Mouse (Mus musculus): ENCODE measurements at regions not wholly inside any gene's neighbourhood (a gene's known extent, or its start where the extent isn't known, plus 50 kb on each side); places are given as distances from the start of the nearest gene placed in this dataset.

GRCm38 (mm10) chr14:101382838-101383237 is 182.7 kb upstream of the Prr30 start:
- no peak for DNase-seq (ENCODE audit: low spot score)
- Histone ChIP-seq H3K4me1 (replicated peaks; ENCODE audit: control insufficient read depth, insufficient read depth, low read length) (no peaks in the 10 kb centered on the region), H3K27me3 (replicated peaks; ENCODE audit: control insufficient read depth, insufficient read depth, low read length) (no peaks in the 10 kb centered on the region), H3K36me3 (ENCODE audit: control insufficient read depth, insufficient read depth, low read length) (no peaks in the 10 kb centered on the region), H3K4me3 (ENCODE audit: low read depth, low read length) (no peak overlapping the region), H3K27ac (ENCODE audit: low read depth, low read length) (no peak overlapping the region), H3K4me2 (no peak overlapping the region), H3K9me3 (ENCODE audit: control insufficient read depth, low read length) (no peaks in the 10 kb centered on the region), H3K9ac (ENCODE audit: low read depth, low read length) (no peak overlapping the region)
- 76% methylated on average over 6 of the region's 6 CpGs for WGBS
- ATAC-seq (replicated peaks; ENCODE audit: low FRiP score), result no peak

- H3K27me3 ChIP-seq (replicated peaks; ENCODE audit: control insufficient read depth, insufficient read depth, low read length), result no peaks in the 10 kb centered on the region
- 66% methylated on average over 2 of the region's 2 CpGs for WGBS
- DNase-seq (ENCODE audit: low spot score), result no peak
Observed at GRCm38 (mm10) chr14:101381943-101382342, 181.8 kb upstream of the Prr30 start.

GRCm38 (mm10) chr14:101379663-101380006 is 179.5 kb upstream of the Prr30 start:
- H3K4me2 ChIP-seq, result no peak overlapping the region
- H3K36me3 ChIP-seq (ENCODE audit: control insufficient read depth, insufficient read depth, low read length), result no peaks in the 10 kb centered on the region

More at GRCm38 (mm10) chr14:101381943-101382342, 181.8 kb upstream of the Prr30 start:
- H3K4me3 ChIP-seq (ENCODE audit: low read depth, low read length), result no peak overlapping the region
- no peak overlapping the region for H3K27ac ChIP-seq (ENCODE audit: low read depth, low read length)
- H3K9me3 ChIP-seq (ENCODE audit: control insufficient read depth, low read length), result no peaks in the 10 kb centered on the region
- no peaks in the 10 kb centered on the region for H3K36me3 ChIP-seq (ENCODE audit: control insufficient read depth, insufficient read depth, low read length)
- no peak for ATAC-seq (replicated peaks; ENCODE audit: low FRiP score)
- no peaks in the 10 kb centered on the region for H3K4me1 ChIP-seq (replicated peaks; ENCODE audit: control insufficient read depth, insufficient read depth, low read length)
- H3K9ac ChIP-seq (ENCODE audit: low read depth, low read length), result no peak overlapping the region
- H3K4me2 ChIP-seq, result no peak overlapping the region

GRCm38 (mm10) chr14:101378965-101379662 is 179.0 kb upstream of the Prr30 start:
- Histone ChIP-seq H3K4me2 (peak overlapping the region; percentile 33; the same call in 1 of the 2 replicates), H3K27ac (ENCODE audit: low read depth, low read length) (no peak overlapping the region), H3K9me3 (ENCODE audit: control insufficient read depth, low read length) (no peaks in the 10 kb centered on the region), H3K9ac (ENCODE audit: low read depth, low read length) (no peak overlapping the region), H3K36me3 (ENCODE audit: control insufficient read depth, insufficient read depth, low read length) (no peaks in the 10 kb centered on the region), H3K27me3 (replicated peaks; ENCODE audit: control insufficient read depth, insufficient read depth, low read length) (no peaks in the 10 kb centered on the region), H3K4me3 (ENCODE audit: low read depth, low read length) (no peak overlapping the region), H3K4me1 (replicated peaks; ENCODE audit: control insufficient read depth, insufficient read depth, low read length) (no peaks in the 10 kb centered on the region)
- 0 out of 2 replicates have a peak, but pooled peaks have one; percentile 60 for ATAC-seq (replicated peaks; ENCODE audit: low FRiP score)
- 32% methylated on average over 21 of the region's 21 CpGs for WGBS
- peak; percentile 60 for DNase-seq (ENCODE audit: low spot score)

More at GRCm38 (mm10) chr14:101379663-101380006, 179.5 kb upstream of the Prr30 start:
- no peak overlapping the region for H3K27ac ChIP-seq (ENCODE audit: low read depth, low read length)
- 41% methylated on average over 4 of the region's 4 CpGs for WGBS
- H3K9me3 ChIP-seq (ENCODE audit: control insufficient read depth, low read length), result no peaks in the 10 kb centered on the region
- no peak overlapping the region for H3K9ac ChIP-seq (ENCODE audit: low read depth, low read length)
- DNase-seq (ENCODE audit: low spot score) (no peak), ATAC-seq (replicated peaks; ENCODE audit: low FRiP score) (no peak)
- H3K4me1 ChIP-seq (replicated peaks; ENCODE audit: control insufficient read depth, insufficient read depth, low read length), result no peaks in the 10 kb centered on the region
- no peaks in the 10 kb centered on the region for H3K27me3 ChIP-seq (replicated peaks; ENCODE audit: control insufficient read depth, insufficient read depth, low read length)
- H3K4me3 ChIP-seq (ENCODE audit: low read depth, low read length), result no peak overlapping the region

- no peak overlapping the region for H3K4me3 ChIP-seq (ENCODE audit: low read depth, low read length)
- no peak overlapping the region for H3K4me2 ChIP-seq
- H3K27me3 ChIP-seq (replicated peaks; ENCODE audit: control insufficient read depth, insufficient read depth, low read length), result no peaks in the 10 kb centered on the region
- no peak overlapping the region for H3K27ac ChIP-seq (ENCODE audit: low read depth, low read length)
- H3K4me1 ChIP-seq (replicated peaks; ENCODE audit: control insufficient read depth, insufficient read depth, low read length), result no peaks in the 10 kb centered on the region
- DNase-seq (ENCODE audit: low spot score) (no peak), ATAC-seq (replicated peaks; ENCODE audit: low FRiP score) (no peak)
- H3K36me3 ChIP-seq (ENCODE audit: control insufficient read depth, insufficient read depth, low read length), result no peaks in the 10 kb centered on the region
- H3K9me3 ChIP-seq (ENCODE audit: control insufficient read depth, low read length), result no peaks in the 10 kb centered on the region
- WGBS, result 84% methylated on average over 8 of the region's 8 CpGs
- no peak overlapping the region for H3K9ac ChIP-seq (ENCODE audit: low read depth, low read length)
Observed at GRCm38 (mm10) chr14:101378545-101378944, 178.4 kb upstream of the Prr30 start.

GRCm38 (mm10) chr14:101376690-101377089 is 176.6 kb upstream of the Prr30 start:
- no peak overlapping the region for H3K9ac ChIP-seq (ENCODE audit: low read depth, low read length)
- ATAC-seq (replicated peaks; ENCODE audit: low FRiP score) (no peak), DNase-seq (ENCODE audit: low spot score) (no peak)
- no peaks in the 10 kb centered on the region for H3K4me1 ChIP-seq (replicated peaks; ENCODE audit: control insufficient read depth, insufficient read depth, low read length)
- WGBS, result 70% methylated on average over 1 of the region's 1 CpGs
- no peak overlapping the region for H3K4me3 ChIP-seq (ENCODE audit: low read depth, low read length)
- no peak overlapping the region for H3K27ac ChIP-seq (ENCODE audit: low read depth, low read length)
- no peaks in the 10 kb centered on the region for H3K27me3 ChIP-seq (replicated peaks; ENCODE audit: control insufficient read depth, insufficient read depth, low read length)
- no peaks in the 10 kb centered on the region for H3K9me3 ChIP-seq (ENCODE audit: control insufficient read depth, low read length)
- no peaks in the 10 kb centered on the region for H3K36me3 ChIP-seq (ENCODE audit: control insufficient read depth, insufficient read depth, low read length)
- H3K4me2 ChIP-seq, result no peak overlapping the region

GRCm38 (mm10) chr14:101375833-101376232 is 175.7 kb upstream of the Prr30 start:
- 40% methylated on average over 6 of the region's 6 CpGs for WGBS
- no peak for ATAC-seq (replicated peaks; ENCODE audit: low FRiP score)
- H3K9ac ChIP-seq (ENCODE audit: low read depth, low read length), result no peak overlapping the region

GRCm38 (mm10) chr14:101373864-101374263 is 173.7 kb upstream of the Prr30 start:
- ATAC-seq (replicated peaks; ENCODE audit: low FRiP score), result no peak
- H3K9me3 ChIP-seq (ENCODE audit: control insufficient read depth, low read length), result no peaks in the 10 kb centered on the region
- no peaks in the 10 kb centered on the region for H3K4me1 ChIP-seq (replicated peaks; ENCODE audit: control insufficient read depth, insufficient read depth, low read length)
- no peaks in the 10 kb centered on the region for H3K36me3 ChIP-seq (ENCODE audit: control insufficient read depth, insufficient read depth, low read length)
- H3K4me2 ChIP-seq, result no peak overlapping the region
- H3K9ac ChIP-seq (ENCODE audit: low read depth, low read length), result no peak overlapping the region
- H3K27ac ChIP-seq (ENCODE audit: low read depth, low read length), result no peak overlapping the region
- no peak for DNase-seq (ENCODE audit: low spot score)
- WGBS, result 57% methylated on average over 4 of the region's 4 CpGs
- H3K4me3 ChIP-seq (ENCODE audit: low read depth, low read length), result no peak overlapping the region
- no peaks in the 10 kb centered on the region for H3K27me3 ChIP-seq (replicated peaks; ENCODE audit: control insufficient read depth, insufficient read depth, low read length)

More at GRCm38 (mm10) chr14:101375833-101376232, 175.7 kb upstream of the Prr30 start:
- Histone ChIP-seq H3K9me3 (ENCODE audit: control insufficient read depth, low read length) (no peaks in the 10 kb centered on the region), H3K4me3 (ENCODE audit: low read depth, low read length) (no peak overlapping the region), H3K27me3 (replicated peaks; ENCODE audit: control insufficient read depth, insufficient read depth, low read length) (no peaks in the 10 kb centered on the region), H3K36me3 (ENCODE audit: control insufficient read depth, insufficient read depth, low read length) (no peaks in the 10 kb centered on the region), H3K27ac (ENCODE audit: low read depth, low read length) (no peak overlapping the region), H3K4me1 (replicated peaks; ENCODE audit: control insufficient read depth, insufficient read depth, low read length) (no peaks in the 10 kb centered on the region), H3K4me2 (no peak overlapping the region)
- no peak for DNase-seq (ENCODE audit: low spot score)

- Histone ChIP-seq H3K36me3 (ENCODE audit: control insufficient read depth, insufficient read depth, low read length) (no peaks in the 10 kb centered on the region), H3K9me3 (ENCODE audit: control insufficient read depth, low read length) (no peaks in the 10 kb centered on the region), H3K4me2 (no peak overlapping the region), H3K4me1 (replicated peaks; ENCODE audit: control insufficient read depth, insufficient read depth, low read length) (no peaks in the 10 kb centered on the region), H3K27me3 (replicated peaks; ENCODE audit: control insufficient read depth, insufficient read depth, low read length) (no peaks in the 10 kb centered on the region), H3K9ac (ENCODE audit: low read depth, low read length) (no peak overlapping the region), H3K4me3 (ENCODE audit: low read depth, low read length) (no peak overlapping the region), H3K27ac (ENCODE audit: low read depth, low read length) (no peak overlapping the region)
- no peak for ATAC-seq (replicated peaks; ENCODE audit: low FRiP score)
- DNase-seq (ENCODE audit: low spot score), result no peak
- 63% methylated on average over 2 of the region's 2 CpGs for WGBS
Observed at GRCm38 (mm10) chr14:101359860-101360259, 159.7 kb upstream of the Prr30 start.
